Mouse (Mus musculus): Measurements from ENCODE around the gene Dcpp1. TPM values are rescaled to one million over a fixed set of nuclear protein-coding genes. Genes with fewer than 3 reads are reported as not detected.
A peak's percentile ranks its signal among the peaks of the same experiment; 100 is the strongest.

The Dcpp1 gene
- polyA plus RNA-seq, 1 experiment from 2014 or later: not detected

DNA sequence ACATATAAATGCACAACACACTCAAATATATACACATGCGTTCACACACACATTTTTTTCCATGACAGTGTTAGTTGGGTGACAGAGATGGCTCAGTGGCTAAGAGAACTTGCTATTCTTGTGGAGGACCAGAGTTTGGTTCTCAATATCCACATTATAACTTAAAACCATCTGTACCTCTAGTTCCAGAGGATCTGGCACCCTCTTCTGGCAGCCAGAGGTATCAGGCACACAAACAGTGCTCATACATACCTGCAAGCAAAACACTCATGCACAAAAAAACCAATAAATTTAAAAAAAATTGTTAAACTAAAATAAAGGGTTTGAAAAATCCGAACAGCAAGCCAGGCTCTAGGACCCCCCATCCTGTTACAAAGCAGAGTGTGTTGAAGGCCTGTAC lies 30.6 kb upstream of the Dcpp1 start:
- TF ChIP-seq EP300 (IDR thresholded peaks at IDR 0.05; ENCODE audit: low read depth) (no peak), CTCF (IDR thresholded peaks at IDR 0.05; ENCODE audit: low read depth) (peak; percentile 44)

GRCm38 (mm10) chr17:23850853-23851749 lies 29.6 kb upstream of the Dcpp1 start:
- Histone ChIP-seq H3K9me3 (ENCODE audit: low read length) (no peaks in the 10 kb centered on the region), H3K4me3 (ENCODE audit: low read depth, low read length) (no peak overlapping the region), H3K4me1 (ENCODE audit: insufficient read depth) (no peaks in the 10 kb centered on the region), H3K4me2 (ENCODE audit: low read depth, low read length) (no peak overlapping the region), H3K9ac (replicated peaks) (no peak overlapping the region), H3K27ac (ENCODE audit: low read depth) (no peak overlapping the region), H3K27me3 (ENCODE audit: insufficient read depth, low read length) (no peaks in the 10 kb centered on the region), H3K36me3 (replicated peaks; ENCODE audit: insufficient read depth, low read length) (no peaks in the 10 kb centered on the region)
- ATAC-seq: peak; percentile 56
- DNase-seq: peak; percentile 75
- WGBS (ENCODE audit: insufficient replicate concordance): 50% methylated on average over 18 of the region's 19 CpGs
- TF ChIP-seq CTCF (IDR thresholded peaks at IDR 0.05; ENCODE audit: low read depth) (peak; percentile 83), EP300 (IDR thresholded peaks at IDR 0.05; ENCODE audit: low read depth) (no peak)

More for the DNA sequence above, 30.6 kb upstream of the Dcpp1 start:
- no peaks in the 10 kb centered on the region for H3K36me3 ChIP-seq (replicated peaks; ENCODE audit: insufficient read depth, low read length)
- H3K9me3 ChIP-seq (ENCODE audit: low read length): no peaks in the 10 kb centered on the region
- no peak overlapping the region for H3K4me2 ChIP-seq (ENCODE audit: low read depth, low read length)
- no peak overlapping the region for H3K27ac ChIP-seq (ENCODE audit: low read depth)
- H3K4me1 ChIP-seq (ENCODE audit: insufficient read depth): no peaks in the 10 kb centered on the region
- no peak overlapping the region for H3K9ac ChIP-seq (replicated peaks)
- no peak for DNase-seq
- WGBS (ENCODE audit: insufficient replicate concordance): 66% methylated on average over 2 of the region's 2 CpGs
- no peaks in the 10 kb centered on the region for H3K27me3 ChIP-seq (ENCODE audit: insufficient read depth, low read length)
- no peak overlapping the region for H3K4me3 ChIP-seq (ENCODE audit: low read depth, low read length)
- no peak for ATAC-seq

GRCm38 (mm10) chr17:23853292-23853691 lies 27.4 kb upstream of the Dcpp1 start:
- DNase-seq (peak; percentile 74), ATAC-seq (no peak)
- WGBS (ENCODE audit: insufficient replicate concordance): 33% methylated on average over 5 of the region's 5 CpGs

DNA sequence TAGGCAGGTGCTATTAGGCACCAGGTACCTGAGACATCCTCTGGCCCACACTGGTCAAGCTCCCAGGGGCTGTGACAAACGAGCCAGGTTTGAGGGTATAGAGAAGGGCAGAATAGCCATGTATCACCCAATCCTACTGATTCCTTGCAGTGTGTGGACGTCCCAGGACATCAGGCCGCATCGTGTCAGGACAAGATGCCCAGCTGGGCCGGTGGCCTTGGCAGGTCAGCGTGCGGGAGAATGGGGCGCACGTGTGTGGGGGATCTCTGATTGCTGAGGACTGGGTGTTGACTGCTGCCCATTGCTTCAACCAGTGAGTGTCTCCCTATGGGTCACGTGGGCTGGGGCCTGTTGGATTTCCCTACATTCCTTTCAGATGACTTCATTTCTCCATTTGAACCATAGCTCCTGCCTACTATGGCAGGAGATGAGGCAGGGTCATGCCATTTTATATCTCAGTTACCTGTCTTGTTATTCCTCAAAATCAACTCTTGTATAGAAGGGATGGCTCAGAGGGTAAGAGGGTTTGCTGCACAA lies 26.4 kb upstream of the Dcpp1 start:
- Histone ChIP-seq H3K9me3 (ENCODE audit: low read length) (no peaks in the 10 kb centered on the region), H3K4me2 (ENCODE audit: low read depth, low read length) (no peak overlapping the region), H3K4me1 (ENCODE audit: insufficient read depth) (no peaks in the 10 kb centered on the region), H3K4me3 (ENCODE audit: low read depth, low read length) (no peak overlapping the region), H3K9ac (replicated peaks) (no peak overlapping the region), H3K27me3 (ENCODE audit: insufficient read depth, low read length) (no peaks in the 10 kb centered on the region), H3K27ac (ENCODE audit: low read depth) (no peak overlapping the region), H3K36me3 (replicated peaks; ENCODE audit: insufficient read depth, low read length) (no peaks in the 10 kb centered on the region)
- no peak for DNase-seq
- WGBS (ENCODE audit: insufficient replicate concordance): 83% methylated on average over 10 of the region's 10 CpGs
- TF ChIP-seq EP300 (IDR thresholded peaks at IDR 0.05; ENCODE audit: low read depth) (no peak), CTCF (IDR thresholded peaks at IDR 0.05; ENCODE audit: low read depth) (no peak)
- ATAC-seq: no peak

More at GRCm38 (mm10) chr17:23853292-23853691, 27.4 kb upstream of the Dcpp1 start:
- Histone ChIP-seq H3K9ac (replicated peaks) (no peak overlapping the region), H3K36me3 (replicated peaks; ENCODE audit: insufficient read depth, low read length) (no peaks in the 10 kb centered on the region), H3K27ac (ENCODE audit: low read depth) (no peak overlapping the region), H3K9me3 (ENCODE audit: low read length) (no peaks in the 10 kb centered on the region), H3K4me3 (ENCODE audit: low read depth, low read length) (no peak overlapping the region), H3K4me2 (ENCODE audit: low read depth, low read length) (no peak overlapping the region), H3K27me3 (ENCODE audit: insufficient read depth, low read length) (no peaks in the 10 kb centered on the region), H3K4me1 (ENCODE audit: insufficient read depth) (no peaks in the 10 kb centered on the region)
- no peak for TF ChIP-seq EP300 (IDR thresholded peaks at IDR 0.05; ENCODE audit: low read depth)
- peak; percentile 83 for TF ChIP-seq CTCF (IDR thresholded peaks at IDR 0.05; ENCODE audit: low read depth)

GRCm38 (mm10) chr17:23857193-23857592 lies 23.5 kb upstream of the Dcpp1 start:
- DNase-seq: no peak
- H3K4me2 ChIP-seq (ENCODE audit: low read depth, low read length): no peak overlapping the region
- H3K36me3 ChIP-seq (replicated peaks; ENCODE audit: insufficient read depth, low read length): no peaks in the 10 kb centered on the region
- no peak for ATAC-seq
- WGBS (ENCODE audit: insufficient replicate concordance): 77% methylated on average over 6 of the region's 6 CpGs
- TF ChIP-seq EP300 (IDR thresholded peaks at IDR 0.05; ENCODE audit: low read depth): no peak
- no peak for TF ChIP-seq CTCF (IDR thresholded peaks at IDR 0.05; ENCODE audit: low read depth)
- H3K27me3 ChIP-seq (ENCODE audit: insufficient read depth, low read length): no peaks in the 10 kb centered on the region
- no peaks in the 10 kb centered on the region for H3K4me1 ChIP-seq (ENCODE audit: insufficient read depth)
- no peak overlapping the region for H3K27ac ChIP-seq (ENCODE audit: low read depth)
- no peak overlapping the region for H3K4me3 ChIP-seq (ENCODE audit: low read depth, low read length)
- H3K9ac ChIP-seq (replicated peaks): no peak overlapping the region
- no peaks in the 10 kb centered on the region for H3K9me3 ChIP-seq (ENCODE audit: low read length)

GRCm38 (mm10) chr17:23857913-23858312 lies 22.8 kb upstream of the Dcpp1 start:
- no peak for TF ChIP-seq CTCF (IDR thresholded peaks at IDR 0.05; ENCODE audit: low read depth)
- TF ChIP-seq EP300 (IDR thresholded peaks at IDR 0.05; ENCODE audit: low read depth): no peak
- Histone ChIP-seq H3K27me3 (ENCODE audit: insufficient read depth, low read length) (no peaks in the 10 kb centered on the region), H3K4me2 (ENCODE audit: low read depth, low read length) (no peak overlapping the region), H3K9ac (replicated peaks) (no peak overlapping the region), H3K36me3 (replicated peaks; ENCODE audit: insufficient read depth, low read length) (no peaks in the 10 kb centered on the region), H3K9me3 (ENCODE audit: low read length) (no peaks in the 10 kb centered on the region), H3K4me1 (ENCODE audit: insufficient read depth) (no peaks in the 10 kb centered on the region), H3K27ac (ENCODE audit: low read depth) (no peak overlapping the region), H3K4me3 (ENCODE audit: low read depth, low read length) (no peak overlapping the region)
- DNase-seq (no peak), ATAC-seq (peak; percentile 84)
- WGBS (ENCODE audit: insufficient replicate concordance): 74% methylated on average over 2 of the region's 2 CpGs
